Mouse (Mus musculus) liver, postnatal 0 days (tissue): Measurements from ENCODE around the gene Lrrc4c.

ENCODE experiments used
- CTCF ChIP-seq: sonication (generic); IDR thresholded peaks from 2 replicates; pipeline ENCODE4 v1.5.1; 2016; ENCODE audit warnings: antibody characterized with exemption, low read depth
- EP300 ChIP-seq: IDR thresholded peaks from 2 replicates; pipeline ENCODE4 v1.6.1; 2016; ENCODE audit warnings: antibody characterized with exemption, low read depth, mild to moderate bottlenecking

DNA sequence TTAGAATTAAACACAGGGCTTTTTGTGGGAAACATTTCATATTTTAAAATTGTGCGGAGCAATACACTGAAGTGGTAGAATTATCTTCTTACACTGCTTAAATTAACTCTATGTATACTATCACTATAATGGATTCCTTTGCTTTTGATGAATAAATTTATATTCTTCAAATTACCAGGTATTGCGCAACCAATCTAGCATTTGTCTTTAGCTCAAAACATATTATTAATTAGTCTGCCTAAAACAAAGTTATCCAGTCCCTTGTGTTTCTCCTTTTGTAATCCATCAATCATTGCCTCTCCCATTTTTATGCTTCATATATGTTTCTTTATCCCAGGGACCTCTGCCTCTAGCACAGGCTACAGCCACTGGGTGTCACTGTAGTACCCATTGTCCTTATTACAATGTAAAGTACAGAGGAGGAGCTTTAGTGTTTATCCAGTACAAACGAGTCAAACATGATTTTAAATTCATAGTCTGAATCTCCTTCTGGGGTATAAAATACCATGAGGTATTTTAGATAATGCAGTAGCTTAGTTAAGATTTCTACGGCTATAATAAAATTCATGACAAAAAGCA is 389.9 kb downstream of the Lrrc4c start:
- TF ChIP-seq CTCF (no peak), EP300 (no peak)
